Mouse (Mus musculus) ZHBTc4 (cell line): ENCODE data around the gene Rgs12.
A peak's percentile ranks its signal among the peaks of the same experiment; 100 is the strongest.

Experiments
- DNase-seq: peaks from one replicate; pipeline ENCODE4 v3.0.0-alpha.2; 2011; ENCODE audit warnings: low read depth, low spot score

Rgs12 gene

DNA sequence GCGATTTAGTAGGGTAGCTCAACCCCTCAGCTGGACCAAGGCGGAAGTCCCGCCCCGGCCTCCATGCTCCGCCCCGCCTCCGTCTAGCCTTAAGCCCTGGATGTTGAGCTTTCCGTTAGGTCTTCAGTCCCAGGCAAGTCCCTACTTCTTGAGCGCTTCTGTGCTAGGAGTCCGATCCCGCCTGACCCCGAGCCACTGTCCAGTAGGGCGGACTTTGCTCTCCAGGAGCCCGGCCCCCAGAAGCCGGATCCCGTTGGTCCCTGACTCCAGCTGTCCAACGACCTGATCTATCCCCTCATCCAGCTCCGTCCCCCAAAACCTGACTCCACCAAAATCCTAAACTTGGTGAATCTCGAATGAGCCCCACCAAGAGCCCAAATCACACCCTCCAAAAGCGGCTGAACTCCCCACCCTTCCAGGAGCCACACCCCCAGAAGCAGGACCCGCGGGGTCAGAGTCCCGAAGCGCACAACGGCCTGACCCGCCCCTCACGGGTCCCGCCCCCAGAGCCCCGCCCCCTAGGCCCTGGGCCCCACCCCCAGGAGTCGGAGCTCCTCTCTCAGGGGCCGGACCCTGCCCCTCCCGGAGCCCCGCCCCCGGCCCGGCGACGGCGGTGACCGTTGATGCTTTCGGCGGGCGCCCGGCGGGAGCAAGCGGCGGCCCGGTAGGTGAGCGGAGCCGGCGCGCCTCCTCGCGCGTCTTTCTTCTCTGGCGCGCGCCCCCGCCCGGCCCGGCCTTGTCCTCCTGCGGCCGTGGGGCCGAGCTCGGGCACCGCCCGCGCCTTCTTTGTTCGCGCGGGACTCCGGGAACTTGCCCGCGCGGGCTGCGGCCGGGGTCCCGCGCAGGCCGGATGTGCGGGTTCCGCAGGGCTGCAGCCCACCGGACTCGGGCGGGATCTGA, at the start of gene Rgs12:
TSS of gene Rgs12 (plus strand) at position 585 of the 900 bp plus-strand sequence.
- DNase-seq: peak; percentile 88

DNA sequence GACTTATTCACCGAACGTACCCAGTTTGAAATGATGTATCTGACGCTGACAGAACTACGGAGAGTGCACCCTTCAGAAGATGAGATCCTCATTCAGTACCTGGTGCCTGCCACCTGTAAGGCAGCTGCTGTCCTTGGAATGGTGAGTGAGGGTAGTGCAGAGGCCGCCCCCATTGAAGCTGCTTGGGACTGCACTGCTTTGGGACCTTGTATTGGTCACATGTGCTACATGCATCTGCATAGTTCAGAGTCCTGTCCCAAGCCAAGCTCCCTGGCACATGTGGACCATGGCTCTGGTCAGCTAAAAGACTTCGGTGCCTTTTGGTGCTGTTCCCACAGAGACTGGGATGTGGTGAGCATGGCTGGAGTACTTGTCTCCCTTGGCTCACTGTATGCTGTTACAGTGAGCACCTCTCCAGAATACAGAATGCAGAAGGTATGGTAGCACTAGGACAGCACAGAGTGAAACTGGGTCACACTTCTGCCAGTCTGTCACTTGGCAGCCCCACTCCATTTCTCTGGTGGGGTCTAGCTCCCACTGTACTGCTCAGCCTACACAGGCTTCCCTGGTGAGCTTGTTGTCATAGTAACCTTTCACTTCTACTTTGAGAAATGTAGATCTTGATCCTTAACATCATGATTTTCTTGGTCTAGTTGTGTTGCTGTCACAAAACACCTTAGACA, 49.3 kb upstream of the Rgs12 start:
- no peak for DNase-seq

DNA sequence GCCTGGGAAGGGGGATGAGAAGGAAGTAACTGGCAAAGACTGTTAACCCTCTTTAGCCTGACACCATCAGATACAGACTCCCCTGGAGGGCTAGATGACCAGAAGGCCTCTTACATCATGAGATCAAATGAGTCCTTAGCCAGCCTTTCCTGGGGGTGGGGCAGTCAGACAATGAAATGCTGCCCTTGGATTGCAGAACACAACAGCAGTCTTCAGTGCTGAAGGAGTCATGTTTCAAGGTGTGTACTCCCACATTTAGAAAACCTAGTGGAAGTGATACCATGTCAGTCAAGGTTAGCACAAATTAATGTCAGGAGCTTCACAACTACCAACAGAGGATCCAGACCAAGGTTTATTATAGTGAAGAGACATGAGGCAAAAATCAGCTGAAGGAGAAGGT, 46.9 kb upstream of the Rgs12 start:
- peak; percentile 50 for DNase-seq

DNA sequence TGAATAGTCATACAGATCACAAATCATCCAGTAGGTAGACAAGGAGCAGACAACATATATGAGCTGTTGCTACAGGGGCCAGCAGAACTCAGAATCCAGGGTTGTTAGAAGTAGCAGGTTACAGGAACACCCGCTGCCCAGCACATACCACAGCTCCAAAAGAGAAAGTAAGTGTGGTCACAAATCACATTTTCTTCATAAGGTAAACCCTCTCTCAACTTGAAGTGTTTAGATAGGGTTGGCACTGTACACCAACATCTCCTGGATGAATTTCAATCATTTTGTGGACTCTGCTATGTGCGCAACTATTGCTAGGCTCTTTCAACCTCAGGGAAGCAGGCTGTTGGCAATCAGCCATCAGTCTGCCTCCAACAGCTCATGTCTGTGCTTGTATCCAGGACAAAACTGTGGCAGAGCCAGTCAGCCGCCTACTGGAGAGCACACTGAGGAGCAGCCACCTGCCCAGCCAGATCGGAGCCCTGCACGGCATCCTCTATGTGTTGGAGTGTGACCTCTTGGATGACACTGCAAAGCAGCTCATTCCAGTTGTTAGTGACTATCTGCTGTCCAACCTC, 46.3 kb upstream of the Rgs12 start:
- DNase-seq: peak; percentile 30

DNA sequence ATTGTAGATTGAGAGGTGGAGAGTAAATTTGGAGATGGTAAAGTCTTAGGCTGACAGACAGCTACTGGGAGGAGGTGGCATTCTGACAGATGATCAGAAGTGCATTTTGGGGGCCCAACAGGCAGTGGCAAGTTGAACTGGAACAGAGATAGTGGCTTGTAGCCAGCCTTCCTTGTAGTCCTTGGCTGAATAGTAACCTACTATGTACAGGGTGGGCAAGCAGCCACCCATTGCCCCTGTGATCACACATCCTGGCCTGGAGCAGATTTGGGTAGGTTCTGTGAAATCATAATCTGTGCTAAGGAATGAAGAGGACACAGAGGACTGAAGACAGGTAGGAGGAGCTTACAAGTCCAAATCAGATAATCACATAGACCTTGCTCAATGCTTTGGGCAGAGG, 44.8 kb upstream of the Rgs12 start:
- DNase-seq: no peak

DNA sequence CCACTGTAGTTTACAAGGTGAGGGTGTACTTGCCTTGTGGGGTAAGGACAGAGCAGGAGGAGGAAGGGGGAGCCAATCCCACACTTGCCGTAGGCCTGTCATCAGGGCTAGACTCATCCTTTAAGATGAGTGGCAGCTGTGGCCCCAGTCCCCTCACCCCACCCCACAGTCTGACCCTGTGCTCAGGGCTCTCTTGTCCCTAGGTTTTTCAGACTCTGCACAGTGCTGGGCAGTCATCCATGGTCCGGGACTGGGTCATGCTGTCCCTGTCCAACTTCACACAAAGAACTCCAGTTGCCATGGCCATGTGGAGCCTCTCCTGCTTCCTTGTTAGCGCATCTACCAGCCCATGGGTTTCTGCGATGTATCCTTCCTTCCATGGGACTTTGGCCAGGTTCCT, 42.0 kb upstream of the Rgs12 start:
- no peak for DNase-seq

DNA sequence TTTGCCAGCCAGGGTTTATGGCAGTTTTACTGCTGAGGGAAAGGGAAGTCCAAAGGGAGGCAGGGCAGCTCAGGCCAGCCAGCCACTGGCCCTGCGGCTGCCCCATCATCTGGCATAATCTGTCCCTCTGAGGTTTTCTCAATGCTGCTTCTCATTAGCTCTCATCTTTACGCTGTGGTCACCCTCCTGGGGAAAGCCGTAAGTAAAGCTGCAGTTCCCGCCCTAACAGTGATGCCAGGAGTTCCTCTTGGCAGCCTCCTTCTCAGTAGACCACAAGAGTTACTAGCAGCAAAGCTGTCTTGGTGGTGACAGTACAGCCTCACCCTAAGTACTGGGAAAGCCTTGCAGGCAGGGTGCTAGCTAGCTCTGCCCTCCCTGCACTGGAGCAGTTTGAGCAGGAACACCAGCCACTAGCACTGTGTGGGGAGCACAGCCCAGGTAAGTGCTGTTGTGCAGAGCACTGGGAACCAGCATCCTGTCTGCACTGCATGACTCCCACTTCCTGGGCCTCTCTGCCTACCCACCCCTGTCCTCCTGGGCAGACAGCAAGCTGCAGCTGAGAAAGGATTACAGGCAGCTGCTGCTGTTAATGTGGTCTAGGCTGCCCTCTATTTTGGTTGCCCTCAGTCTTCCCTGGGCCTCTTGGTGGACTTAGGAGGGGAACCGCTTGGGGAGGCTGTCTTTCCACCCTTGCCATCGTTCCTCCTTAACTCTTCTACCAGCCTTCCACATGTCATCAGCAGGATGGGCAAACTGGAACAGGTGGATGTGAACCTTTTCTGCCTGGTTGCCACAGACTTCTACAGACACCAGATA, 41.1 kb upstream of the Rgs12 start, which contains the start of gene Msantd1:
TSS of gene Msantd1 (plus strand) at position 103 of the 816 bp plus-strand sequence.
- DNase-seq: no peak

DNA sequence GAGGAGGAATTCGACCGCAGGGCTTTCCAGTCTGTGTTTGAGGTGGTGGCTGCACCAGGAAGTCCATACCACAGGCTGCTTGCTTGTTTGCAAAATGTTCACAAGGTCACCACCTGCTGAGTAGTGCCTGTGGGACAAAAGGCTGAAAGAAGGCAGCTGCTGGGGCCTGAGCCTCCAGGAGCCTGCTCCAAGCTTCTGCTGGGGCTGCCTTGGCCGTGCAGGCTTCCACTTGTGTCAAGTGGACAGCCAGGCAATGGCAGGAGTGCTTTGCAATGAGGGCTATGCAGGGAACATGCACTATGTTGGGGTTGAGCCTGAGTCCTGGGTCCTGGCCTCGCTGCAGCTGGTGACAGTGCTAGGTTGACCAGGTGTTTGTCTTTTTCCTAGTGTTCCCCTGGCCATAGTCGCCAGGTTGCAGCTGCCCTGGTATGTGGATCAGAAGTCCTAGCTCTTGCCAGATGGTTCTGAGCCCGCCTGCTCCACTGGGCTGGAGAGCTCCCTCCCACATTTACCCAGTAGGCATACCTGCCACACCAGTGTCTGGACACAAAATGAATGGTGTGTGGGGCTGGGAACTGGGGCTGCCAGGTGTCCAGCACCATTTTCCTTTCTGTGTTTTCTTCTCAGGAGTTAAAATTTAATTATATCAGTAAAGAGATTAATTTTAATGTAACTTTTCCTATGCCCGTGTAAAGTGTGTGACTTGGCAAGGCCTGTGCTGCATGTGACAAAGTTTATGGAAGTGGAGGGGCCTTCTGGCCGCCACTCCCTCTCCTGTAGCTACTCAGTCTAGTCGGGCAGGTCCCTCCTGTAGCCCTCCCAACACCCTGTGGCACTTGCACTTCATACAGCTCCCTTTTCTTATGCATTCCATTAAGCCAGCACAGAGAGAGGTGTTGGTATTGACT, 40.3 kb upstream of the Rgs12 start:
- DNase-seq: peak; percentile 85

DNA sequence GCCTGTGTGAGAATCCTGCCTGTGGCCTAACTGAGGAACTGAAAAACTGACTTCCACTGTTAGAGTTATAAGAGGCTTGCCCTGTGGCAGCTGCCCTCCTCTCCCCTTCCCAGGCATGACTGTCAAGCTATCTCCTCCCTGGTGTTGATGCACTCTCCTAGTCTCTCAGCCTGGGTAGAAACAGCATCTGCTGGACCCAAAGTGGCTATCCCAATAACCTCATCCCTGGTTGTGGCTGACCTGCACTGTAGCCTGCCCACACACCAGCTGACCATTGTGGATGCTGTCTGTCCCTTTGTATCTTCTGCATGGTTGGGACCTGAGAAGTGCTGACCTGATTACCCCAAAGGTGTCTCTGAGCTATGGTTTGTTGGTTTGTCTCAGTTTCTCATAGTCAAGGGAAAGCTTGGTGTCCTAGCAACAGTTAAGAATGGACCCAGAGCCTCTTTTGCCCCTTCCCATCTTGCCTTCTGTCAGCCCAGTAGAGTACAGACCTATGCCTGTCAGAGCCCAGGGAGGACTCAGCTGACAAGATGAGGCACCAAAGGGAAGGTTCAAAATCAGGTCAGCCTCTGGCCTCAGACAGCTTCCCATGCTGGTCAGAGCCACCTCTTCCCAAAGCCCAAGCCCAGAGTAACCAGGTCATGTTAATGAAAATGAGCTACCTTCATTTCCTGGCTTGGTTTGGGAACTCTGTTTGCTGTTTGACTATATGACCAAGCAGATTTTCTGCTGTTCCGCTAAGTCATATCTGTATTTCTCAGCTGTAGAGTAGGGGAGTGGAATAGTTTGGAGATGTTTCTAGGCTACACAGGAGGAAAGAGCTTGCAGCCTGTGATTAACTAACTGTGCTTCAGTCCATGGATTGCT, 39.4 kb upstream of the Rgs12 start:
- no peak for DNase-seq

DNA sequence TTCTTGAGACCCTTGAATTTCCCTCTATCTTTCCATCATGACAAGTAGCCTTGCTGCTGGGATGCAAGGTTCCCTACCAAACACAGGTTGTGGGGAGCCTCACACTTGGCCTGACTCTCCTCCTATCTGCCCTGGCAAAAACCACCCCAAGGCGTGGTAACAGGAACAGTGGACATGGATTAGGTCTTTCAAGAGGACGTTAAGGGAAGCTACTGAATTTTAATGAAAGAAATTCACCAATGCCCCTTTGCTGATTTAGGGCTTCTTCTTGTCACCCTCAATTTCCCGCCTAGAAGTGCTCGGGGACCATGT, 38.8 kb upstream of the Rgs12 start:
- DNase-seq: no peak

DNA sequence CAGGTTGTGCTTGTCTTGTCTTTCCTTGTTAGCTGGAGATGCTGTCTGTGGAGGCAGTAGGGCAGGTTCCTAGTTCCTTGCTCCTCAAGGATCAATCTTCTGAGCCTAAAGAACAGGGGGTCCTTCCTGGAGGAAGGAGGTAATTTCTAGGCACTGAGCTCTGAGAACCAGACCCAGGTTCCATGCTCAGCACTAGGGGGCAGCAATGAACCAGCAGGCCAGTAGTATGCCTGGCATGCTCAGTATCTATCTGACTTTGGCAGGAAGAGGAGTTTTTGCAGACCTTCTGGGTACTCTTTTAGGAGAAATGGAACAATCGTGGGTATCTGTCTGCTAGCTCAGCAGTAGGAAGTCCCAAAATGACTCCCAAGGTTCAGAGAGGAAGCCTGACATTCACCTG, 33.4 kb upstream of the Rgs12 start:
- DNase-seq: peak; percentile 64

DNA sequence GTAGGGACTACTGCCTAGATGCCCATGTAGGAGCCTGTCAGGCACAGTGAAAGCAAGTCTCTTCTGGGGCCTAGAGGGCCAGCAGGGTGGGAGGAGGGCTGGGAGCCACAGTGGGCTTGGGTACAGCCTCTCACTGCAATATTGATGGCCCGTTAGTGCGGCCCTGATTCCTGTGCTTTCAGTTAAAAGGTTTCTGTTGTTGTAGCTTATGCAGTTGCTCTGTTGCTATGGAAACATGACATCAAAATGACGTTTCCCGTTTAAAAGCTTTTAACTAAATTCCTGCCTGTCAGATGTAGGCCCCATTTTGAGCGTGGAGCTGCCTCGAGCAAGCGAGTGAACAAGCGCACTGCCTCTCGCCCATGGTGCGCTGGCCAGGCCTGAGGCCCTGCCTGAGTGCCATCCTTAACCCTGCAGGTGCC, 32.0 kb upstream of the Rgs12 start:
- DNase-seq: peak; percentile 20

DNA sequence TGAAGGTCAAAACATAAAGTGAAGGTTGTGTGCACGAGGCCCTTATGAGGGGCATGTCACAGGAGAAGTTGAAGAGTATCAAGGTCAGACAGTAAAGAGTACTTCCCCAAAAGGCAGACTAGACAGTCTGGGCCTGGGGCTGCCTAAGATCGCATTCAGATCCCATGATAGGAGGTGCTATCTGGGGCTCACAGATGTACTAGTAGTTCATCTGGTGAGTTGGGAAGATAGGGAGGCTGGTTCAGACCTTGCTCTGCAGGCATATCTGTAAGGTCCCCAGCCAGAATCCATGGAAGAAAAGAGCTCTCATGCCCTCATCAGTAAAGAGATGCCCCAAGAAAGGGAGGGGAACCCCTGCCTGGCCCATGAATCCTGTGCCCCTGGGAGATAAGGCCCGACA, 30.5 kb upstream of the Rgs12 start:
- no peak for DNase-seq

DNA sequence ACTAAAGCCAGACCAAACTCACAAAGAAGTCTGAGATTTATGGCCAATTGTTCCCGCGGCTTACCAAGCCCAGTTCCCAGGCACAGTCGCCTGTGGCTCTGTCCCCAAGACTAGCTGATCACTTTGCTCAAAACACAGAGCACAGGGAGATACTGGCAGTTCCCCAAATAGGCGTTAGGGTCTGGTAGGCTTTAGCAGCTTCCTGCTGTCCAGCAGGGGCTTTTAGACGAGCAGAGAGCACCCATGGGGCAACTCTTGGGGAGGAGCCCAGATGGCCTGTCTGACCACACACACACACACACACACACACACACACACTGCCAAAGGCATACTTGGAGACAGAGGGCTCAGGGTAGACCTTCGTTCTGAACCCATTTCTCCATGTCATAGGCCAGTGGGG, 26.7 kb upstream of the Rgs12 start:
- DNase-seq: no peak

DNA sequence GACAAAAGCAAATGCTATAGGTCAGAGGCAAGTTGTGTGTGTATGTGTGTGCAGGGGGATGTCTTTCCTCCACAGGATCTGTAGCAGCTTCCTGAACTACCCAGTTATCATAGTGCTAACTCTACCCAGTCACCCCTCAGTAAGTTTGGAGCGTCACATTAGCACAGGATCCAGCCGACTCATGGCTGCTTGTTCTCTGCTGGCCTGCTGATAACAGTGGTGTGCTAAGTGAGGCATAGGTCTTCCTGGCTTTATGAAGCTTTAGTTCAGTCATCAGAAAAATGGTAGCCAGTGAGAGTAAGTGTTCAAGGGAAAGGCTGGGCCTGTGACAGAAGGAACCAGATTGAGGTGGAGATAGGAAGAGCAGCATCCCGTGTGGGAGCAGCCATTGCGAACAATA, 25.3 kb upstream of the Rgs12 start:
- DNase-seq: no peak

DNA sequence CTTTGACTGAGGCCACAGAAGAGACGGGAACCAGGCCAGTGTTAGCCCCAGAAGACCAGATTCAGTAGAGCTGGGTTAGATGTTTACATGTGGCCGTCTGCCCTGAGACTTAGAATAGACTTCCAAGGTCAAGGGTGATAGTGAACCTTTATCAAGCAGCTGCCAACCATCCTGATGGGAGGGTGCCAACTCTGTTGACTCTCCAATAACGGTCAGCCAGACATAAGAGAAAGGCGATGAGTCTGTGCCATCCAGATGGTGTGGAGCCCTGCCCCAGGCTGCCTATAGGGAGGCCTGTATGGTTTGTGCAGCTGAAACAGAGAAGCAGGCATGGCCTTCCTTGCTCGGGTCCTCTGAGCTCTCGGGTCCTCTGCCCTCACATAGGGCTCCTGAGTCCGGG, 24.7 kb upstream of the Rgs12 start:
- no peak for DNase-seq

DNA sequence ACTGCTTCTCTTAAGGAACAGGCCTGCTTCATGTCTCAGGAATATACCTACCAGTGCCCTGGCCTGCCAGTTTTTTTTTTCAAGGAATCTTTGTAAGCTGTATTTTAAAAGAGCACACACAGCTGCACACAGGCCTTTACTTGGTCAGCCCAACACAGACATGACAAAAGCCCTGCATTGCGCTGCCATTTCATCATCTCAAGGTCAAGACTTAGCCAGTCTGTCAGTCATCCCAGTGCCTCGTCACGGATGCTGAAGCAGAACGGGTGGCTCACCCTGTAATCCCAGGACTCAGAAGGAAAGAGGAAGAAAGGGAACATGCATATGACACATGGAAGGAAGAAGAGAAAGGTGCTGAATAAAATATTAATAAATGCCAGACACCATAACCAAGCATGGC, 21.6 kb upstream of the Rgs12 start:
- no peak for DNase-seq

DNA sequence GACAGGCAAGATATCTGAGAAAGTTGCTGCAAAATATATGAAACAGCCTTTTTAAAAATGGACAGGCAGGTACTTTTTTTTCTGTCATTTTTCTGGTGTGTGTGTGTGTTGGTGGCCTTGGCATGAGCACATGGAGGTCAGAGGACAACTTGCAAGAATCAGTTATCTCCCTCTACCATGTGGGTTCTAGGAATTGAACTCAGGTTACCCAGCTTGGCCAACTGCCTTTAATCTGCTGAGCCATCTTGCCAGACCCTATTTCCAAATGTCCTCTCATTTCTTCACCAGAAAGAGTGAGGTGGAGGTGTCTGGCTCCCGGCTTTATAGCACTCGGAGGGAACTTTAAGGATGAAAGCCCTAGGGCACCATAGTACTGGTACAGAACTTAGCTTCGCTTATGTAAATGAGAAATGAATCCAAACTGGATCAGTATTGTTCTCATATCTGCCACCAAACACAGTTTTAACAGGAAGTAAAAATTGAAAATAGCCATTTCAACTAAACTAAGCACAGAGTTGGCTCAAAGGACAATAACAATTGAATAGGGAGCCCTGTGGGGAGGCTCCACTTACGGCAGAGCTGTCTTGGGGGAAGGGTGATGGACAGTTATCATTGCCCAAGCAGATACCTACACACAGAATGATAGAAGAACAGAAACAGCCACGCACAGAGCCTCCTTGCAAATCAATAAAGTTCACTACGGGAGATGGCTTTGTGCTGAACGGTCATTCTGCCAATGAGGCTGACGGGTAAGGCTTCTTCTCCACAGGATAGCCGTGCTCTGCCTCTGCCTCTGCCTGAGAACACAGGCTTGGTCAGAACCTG, 18.9 kb upstream of the Rgs12 start:
- no peak for DNase-seq

DNA sequence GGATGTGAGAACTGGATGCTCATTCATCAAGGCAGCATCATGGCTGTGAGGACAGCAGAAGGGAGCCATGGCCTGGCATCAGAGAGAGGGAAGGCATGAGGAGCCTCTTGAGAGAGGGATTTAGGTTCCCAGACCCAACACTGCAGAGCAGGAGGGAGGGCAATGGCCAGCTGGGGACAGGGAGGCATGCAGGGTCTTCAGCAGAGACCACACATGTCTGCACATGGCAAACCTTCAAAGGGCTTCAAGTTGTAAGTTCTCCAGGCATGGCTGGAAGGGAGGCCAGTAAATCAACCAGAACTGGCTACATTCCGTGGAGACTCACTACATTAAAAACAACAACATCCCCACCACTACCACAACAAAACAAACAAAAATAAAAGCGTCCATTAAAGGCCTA, 18.2 kb upstream of the Rgs12 start:
- DNase-seq: no peak
